Mouse (Mus musculus) intestine, embryonic 16.5 days (tissue): ENCODE measurements around the gene Camk2d. TPM values are rescaled to one million over a fixed set of nuclear protein-coding genes. Genes with fewer than 3 reads are reported as not detected.

Source experiments
- ATAC-seq: fragments of 200-750 bp; cut with Nextera tagmentation; 2 replicates; pipeline ENCODE4 v1.8.0; 2017; ENCODE audit warnings: moderate TSS enrichment, moderate library complexity
- H3K27ac ChIP-seq: fragments of 300-500 bp; sonication (generic); 2 replicates; pipeline ENCODE4 v1.5.1; 2014; ENCODE audit warnings: mild to moderate bottlenecking, low read length
- H3K27me3 ChIP-seq: fragments of 300-500 bp; sonication (generic); replicated peaks from 2 replicates; pipeline ENCODE4 v1.6.1; 2014; ENCODE audit warnings: low read length, control low read depth, mixed read lengths; ENCODE audit not compliant: control insufficient read depth, insufficient read depth
- H3K36me3 ChIP-seq: fragments of 300-500 bp; sonication (generic); 2 replicates; pipeline ENCODE4 v1.6.1; 2014; ENCODE audit warnings: low read length, control low read depth; ENCODE audit not compliant: control insufficient read depth, insufficient read depth
- H3K4me1 ChIP-seq: fragments of 300-500 bp; sonication (generic); 2 replicates; pipeline ENCODE4 v1.6.1; 2014; ENCODE audit warnings: low read length, control low read depth, mixed read lengths; ENCODE audit not compliant: control insufficient read depth, insufficient read depth
- H3K4me2 ChIP-seq: fragments of 300-500 bp; sonication (generic); 2 replicates; pipeline ENCODE4 v1.6.1; 2014; ENCODE audit warnings: low read depth, low read length, control low read depth
- H3K4me3 ChIP-seq: fragments of 300-500 bp; sonication (generic); 2 replicates; pipeline ENCODE4 v1.5.1; 2014; ENCODE audit warnings: mild to moderate bottlenecking, low read length
- H3K9ac ChIP-seq: fragments of 300-500 bp; sonication (generic); 2 replicates; pipeline ENCODE4 v1.6.1; 2014; ENCODE audit warnings: low read depth, low read length
- H3K9me3 ChIP-seq: fragments of 300-500 bp; sonication (generic); 2 replicates; pipeline ENCODE4 v1.6.1; 2016; ENCODE audit warnings: low read length, control low read depth; ENCODE audit not compliant: control insufficient read depth
- WGBS: fragments of 180-500 bp; shearing (Covaris S2); extraction: QIAGEN DNeasy Blood & Tissue Kit; methylation state at CpG from one replicate; pipeline ENCODE4 v1.1.7; 2014; 5-methylcytosine and 5-hydroxymethylcytosine counted together
- polyA plus RNA-seq: library from polyadenylated mRNA; unstranded; fragments of >200 nt; fragmentation: Nextera tagmentation; extraction: Ambion mirVana; gene quantifications from 2 replicates; pipeline ENCODE4 v1.2.1, GENCODE M21; 2015

The Camk2d gene
- polyA plus RNA-seq, 1 experiment from 2014 or later, result 37.6 TPM

GRCm38 (mm10) chr3:126609310-126609709, 13.2 kb downstream of the Camk2d start:
- Histone ChIP-seq H3K4me2 (no peak overlapping the region), H3K9ac (no peak overlapping the region), H3K27me3 (no peaks in the 10 kb centered on the region), H3K4me1 (peaks cover 31% of the 10 kb centered on the region), H3K4me3 (no peak overlapping the region), H3K9me3 (no peaks in the 10 kb centered on the region), H3K27ac (peak overlapping the region; percentile 39; the same call in 1 of the 2 replicates), H3K36me3 (no peaks in the 10 kb centered on the region)
- WGBS, result 53% methylated on average over 5 of the region's 5 CpGs
- no peak for ATAC-seq

GRCm38 (mm10) chr3:126609795-126610451, 13.8 kb downstream of the Camk2d start:
- Histone ChIP-seq H3K36me3 (no peaks in the 10 kb centered on the region), H3K9ac (no peak overlapping the region), H3K4me3 (no peak overlapping the region), H3K27me3 (no peaks in the 10 kb centered on the region), H3K27ac (peak overlapping the region; percentile 39), H3K4me2 (peak overlapping the region; percentile 30; the same call in 1 of the 2 replicates), H3K4me1 (peaks cover 36% of the 10 kb centered on the region), H3K9me3 (no peaks in the 10 kb centered on the region)
- ATAC-seq, result peak; percentile 91
- 56% methylated on average over 14 of the region's 14 CpGs for WGBS

GRCm38 (mm10) chr3:126611624-126612023, 15.5 kb downstream of the Camk2d start:
- peak; percentile 66 for ATAC-seq
- H3K4me2 ChIP-seq, result peak overlapping the region; percentile 44
- peak overlapping the region; percentile 3; the same call in 1 of the 2 replicates for H3K4me3 ChIP-seq
- no peaks in the 10 kb centered on the region for H3K27me3 ChIP-seq
- no peaks in the 10 kb centered on the region for H3K9me3 ChIP-seq
- H3K27ac ChIP-seq, result peak overlapping the region; percentile 93
- H3K36me3 ChIP-seq, result no peaks in the 10 kb centered on the region
- 0 out of 2 replicates have a peak overlapping the region, but pooled peaks have one; percentile 50 for H3K9ac ChIP-seq
- peaks cover 34% of the 10 kb centered on the region for H3K4me1 ChIP-seq
- 22% methylated on average over 7 of the region's 7 CpGs for whole genome bisulfite sequencing

GRCm38 (mm10) chr3:126612748-126613509, 16.8 kb downstream of the Camk2d start:
- Histone ChIP-seq H3K36me3 (no peaks in the 10 kb centered on the region), H3K9ac (no peak overlapping the region), H3K4me3 (no peak overlapping the region), H3K4me2 (no peak overlapping the region), H3K27ac (peak overlapping the region; percentile 77), H3K27me3 (no peaks in the 10 kb centered on the region), H3K9me3 (no peaks in the 10 kb centered on the region), H3K4me1 (peaks cover 30% of the 10 kb centered on the region)
- WGBS, result 55% methylated on average over 4 of the region's 4 CpGs
- ATAC-seq, result no peak

GRCm38 (mm10) chr3:126613510-126614128, 17.5 kb downstream of the Camk2d start:
- Histone ChIP-seq H3K27me3 (no peaks in the 10 kb centered on the region), H3K9me3 (no peaks in the 10 kb centered on the region), H3K9ac (no peak overlapping the region), H3K36me3 (no peaks in the 10 kb centered on the region), H3K4me2 (peak overlapping the region; percentile 23; the same call in 1 of the 2 replicates), H3K4me3 (no peak overlapping the region), H3K4me1 (peaks cover 30% of the 10 kb centered on the region), H3K27ac (peak overlapping the region; percentile 61)
- WGBS, result 46% methylated on average over 11 of the region's 11 CpGs
- ATAC-seq, result peak; percentile 43

- no peaks in the 10 kb centered on the region for H3K9me3 ChIP-seq
- ATAC-seq, result no peak
- no peak overlapping the region for H3K9ac ChIP-seq
- H3K4me1 ChIP-seq, result peaks cover 24% of the 10 kb centered on the region
- no peaks in the 10 kb centered on the region for H3K27me3 ChIP-seq
- 0 out of 2 replicates have a peak overlapping the region, but pooled peaks have one; percentile 17 for H3K4me2 ChIP-seq
- 49% methylated on average over 6 of the region's 6 CpGs for WGBS
- H3K27ac ChIP-seq, result no peak overlapping the region
- H3K36me3 ChIP-seq, result peaks cover 2% of the 10 kb centered on the region; the same call in 1 of the 2 replicates
- H3K4me3 ChIP-seq, result no peak overlapping the region
These were observed 19.2 kb downstream of the Camk2d start for GRCm38 (mm10) chr3:126615306-126615705.

GRCm38 (mm10) chr3:126620152-126620551, 24.1 kb downstream of the Camk2d start:
- Histone ChIP-seq H3K4me3 (no peak overlapping the region), H3K27me3 (no peaks in the 10 kb centered on the region), H3K27ac (no peak overlapping the region), H3K9ac (no peak overlapping the region), H3K9me3 (no peaks in the 10 kb centered on the region), H3K4me1 (no peaks in the 10 kb centered on the region), H3K4me2 (no peak overlapping the region), H3K36me3 (peaks cover 2% of the 10 kb centered on the region; the same call in 1 of the 2 replicates)
- no peak for ATAC-seq
- 88% methylated on average over 6 of the region's 6 CpGs for WGBS

- Histone ChIP-seq H3K4me2 (no peak overlapping the region), H3K36me3 (peaks cover 2% of the 10 kb centered on the region; the same call in 1 of the 2 replicates), H3K4me1 (no peaks in the 10 kb centered on the region), H3K9me3 (no peaks in the 10 kb centered on the region), H3K4me3 (no peak overlapping the region), H3K27ac (no peak overlapping the region), H3K9ac (no peak overlapping the region), H3K27me3 (no peaks in the 10 kb centered on the region)
- 96% methylated on average over 2 of the region's 2 CpGs for WGBS
- ATAC-seq, result no peak
These were observed 26.4 kb downstream of the Camk2d start for GRCm38 (mm10) chr3:126622509-126622908.
